Mouse (Mus musculus): ENCODE measurements around the gene Osbpl3. TPM values are rescaled to one million over a fixed set of nuclear protein-coding genes. Genes with fewer than 3 reads are reported as not detected.

Gene Osbpl3
- polyA plus RNA-seq, 1 experiment from 2014 or later, result 4.1 TPM

- Histone ChIP-seq H3K9ac (no peak overlapping the region), H3K27ac (ENCODE audit: low read depth) (no peak overlapping the region), H3K9me3 (ENCODE audit: low read depth, low read length) (no peaks in the 10 kb centered on the region), H3K36me3 (ENCODE audit: insufficient read depth) (no peaks in the 10 kb centered on the region), H3K4me2 (no peak overlapping the region), H3K4me1 (ENCODE audit: insufficient read depth) (no peaks in the 10 kb centered on the region), H3K4me3 (ENCODE audit: low read depth, low read length) (no peak overlapping the region), H3K27me3 (ENCODE audit: insufficient read depth, low read length) (no peaks in the 10 kb centered on the region)
- 79% methylated on average over 11 of the region's 11 CpGs for WGBS
- ATAC-seq (ENCODE audit: insufficient read depth) (no peak), DNase-seq (no peak)
- no peak for TF ChIP-seq CTCF (IDR thresholded peaks at IDR 0.05; ENCODE audit: low read depth)
Measured at GRCm38 (mm10) chr6:50404698-50405097, 51.3 kb downstream of the Osbpl3 start.

GRCm38 (mm10) chr6:50403524-50403923 lies 52.5 kb downstream of the Osbpl3 start:
- Histone ChIP-seq H3K36me3 (ENCODE audit: insufficient read depth) (no peaks in the 10 kb centered on the region), H3K27ac (ENCODE audit: low read depth) (no peak overlapping the region), H3K4me2 (no peak overlapping the region), H3K27me3 (ENCODE audit: insufficient read depth, low read length) (no peaks in the 10 kb centered on the region), H3K4me1 (ENCODE audit: insufficient read depth) (no peaks in the 10 kb centered on the region), H3K9me3 (ENCODE audit: low read depth, low read length) (no peaks in the 10 kb centered on the region), H3K9ac (no peak overlapping the region), H3K4me3 (ENCODE audit: low read depth, low read length) (no peak overlapping the region)
- ATAC-seq (ENCODE audit: insufficient read depth), result no peak
- DNase-seq, result no peak
- WGBS, result 67% methylated on average over 4 of the region's 4 CpGs
- TF ChIP-seq CTCF (IDR thresholded peaks at IDR 0.05; ENCODE audit: low read depth), result no peak

- no peaks in the 10 kb centered on the region for H3K27me3 ChIP-seq (ENCODE audit: insufficient read depth, low read length)
- no peak overlapping the region for H3K9ac ChIP-seq
- H3K4me2 ChIP-seq, result no peak overlapping the region
- 74% methylated on average over 4 of the region's 4 CpGs for WGBS
- no peak overlapping the region for H3K4me3 ChIP-seq (ENCODE audit: low read depth, low read length)
- no peaks in the 10 kb centered on the region for H3K9me3 ChIP-seq (ENCODE audit: low read depth, low read length)
- no peak for TF ChIP-seq CTCF (IDR thresholded peaks at IDR 0.05; ENCODE audit: low read depth)
- ATAC-seq (ENCODE audit: insufficient read depth) (no peak), DNase-seq (no peak)
- H3K36me3 ChIP-seq (ENCODE audit: insufficient read depth), result no peaks in the 10 kb centered on the region
- H3K27ac ChIP-seq (ENCODE audit: low read depth), result no peak overlapping the region
- H3K4me1 ChIP-seq (ENCODE audit: insufficient read depth), result no peaks in the 10 kb centered on the region
Measured at GRCm38 (mm10) chr6:50402872-50403271, 53.1 kb downstream of the Osbpl3 start.

GRCm38 (mm10) chr6:50400234-50400633 lies 55.8 kb downstream of the Osbpl3 start:
- ATAC-seq (ENCODE audit: insufficient read depth), result no peak

GRCm38 (mm10) chr6:50399427-50400195 lies 56.4 kb downstream of the Osbpl3 start:
- no peaks in the 10 kb centered on the region for H3K4me1 ChIP-seq (ENCODE audit: insufficient read depth)
- TF ChIP-seq CTCF (IDR thresholded peaks at IDR 0.05; ENCODE audit: low read depth), result no peak
- no peak overlapping the region for H3K9ac ChIP-seq
- H3K4me3 ChIP-seq (ENCODE audit: low read depth, low read length), result no peak overlapping the region
- no peak for DNase-seq
- H3K9me3 ChIP-seq (ENCODE audit: low read depth, low read length), result no peaks in the 10 kb centered on the region
- no peak for ATAC-seq (ENCODE audit: insufficient read depth)
- no peak overlapping the region for H3K27ac ChIP-seq (ENCODE audit: low read depth)
- WGBS, result 56% methylated on average over 6 of the region's 7 CpGs
- H3K4me2 ChIP-seq, result no peak overlapping the region
- no peaks in the 10 kb centered on the region for H3K27me3 ChIP-seq (ENCODE audit: insufficient read depth, low read length)
- H3K36me3 ChIP-seq (ENCODE audit: insufficient read depth), result no peaks in the 10 kb centered on the region

More at GRCm38 (mm10) chr6:50400234-50400633, 55.8 kb downstream of the Osbpl3 start:
- Histone ChIP-seq H3K36me3 (ENCODE audit: insufficient read depth) (no peaks in the 10 kb centered on the region), H3K9me3 (ENCODE audit: low read depth, low read length) (no peaks in the 10 kb centered on the region), H3K4me2 (no peak overlapping the region), H3K4me1 (ENCODE audit: insufficient read depth) (no peaks in the 10 kb centered on the region), H3K27me3 (ENCODE audit: insufficient read depth, low read length) (no peaks in the 10 kb centered on the region), H3K9ac (no peak overlapping the region), H3K4me3 (ENCODE audit: low read depth, low read length) (no peak overlapping the region), H3K27ac (ENCODE audit: low read depth) (no peak overlapping the region)
- TF ChIP-seq CTCF (IDR thresholded peaks at IDR 0.05; ENCODE audit: low read depth), result no peak
- 82% methylated on average over 6 of the region's 6 CpGs for WGBS
- no peak for DNase-seq

GRCm38 (mm10) chr6:50398324-50398723 lies 57.7 kb downstream of the Osbpl3 start:
- WGBS, result 88% methylated on average over 6 of the region's 6 CpGs
- Histone ChIP-seq H3K4me3 (ENCODE audit: low read depth, low read length) (no peak overlapping the region), H3K9me3 (ENCODE audit: low read depth, low read length) (no peaks in the 10 kb centered on the region), H3K9ac (no peak overlapping the region), H3K27ac (ENCODE audit: low read depth) (no peak overlapping the region), H3K36me3 (ENCODE audit: insufficient read depth) (no peaks in the 10 kb centered on the region), H3K27me3 (ENCODE audit: insufficient read depth, low read length) (no peaks in the 10 kb centered on the region), H3K4me2 (no peak overlapping the region), H3K4me1 (ENCODE audit: insufficient read depth) (no peaks in the 10 kb centered on the region)
- ATAC-seq (ENCODE audit: insufficient read depth) (no peak), DNase-seq (no peak)
- TF ChIP-seq CTCF (IDR thresholded peaks at IDR 0.05; ENCODE audit: low read depth), result no peak

GRCm38 (mm10) chr6:50397116-50397515 lies 58.9 kb downstream of the Osbpl3 start:
- no peak overlapping the region for H3K4me3 ChIP-seq (ENCODE audit: low read depth, low read length)
- H3K36me3 ChIP-seq (ENCODE audit: insufficient read depth), result no peaks in the 10 kb centered on the region
- H3K4me2 ChIP-seq, result no peak overlapping the region
- no peaks in the 10 kb centered on the region for H3K27me3 ChIP-seq (ENCODE audit: insufficient read depth, low read length)
- WGBS, result 40% methylated on average over 5 of the region's 5 CpGs
- no peak for DNase-seq
- H3K4me1 ChIP-seq (ENCODE audit: insufficient read depth), result no peaks in the 10 kb centered on the region
- H3K9ac ChIP-seq, result no peak overlapping the region
- H3K9me3 ChIP-seq (ENCODE audit: low read depth, low read length), result no peaks in the 10 kb centered on the region
- ATAC-seq (ENCODE audit: insufficient read depth), result no peak
- no peak for TF ChIP-seq CTCF (IDR thresholded peaks at IDR 0.05; ENCODE audit: low read depth)
- no peak overlapping the region for H3K27ac ChIP-seq (ENCODE audit: low read depth)
